Mouse (Mus musculus) kidney, postnatal 25 days (tissue): Measurements from ENCODE around the gene Chp1.
"Not testable (repeated sequence)": the region's sequence is repeated elsewhere in the genome, so short reads cannot be mapped to it uniquely, and the experiment has no call there.

Source experiments
- DNase-seq, 2 experiments: peaks; one replicate each; pipeline ENCODE4 v3.0.0; 2021; ENCODE audit warnings: mixed read lengths in 2 of 2

Gene Chp1

GRCm38 (mm10) chr2:119566182-119566855 lies 18.8 kb downstream of the Chp1 start:
- DNase-seq = peak; percentile 49 to 60

- no peak for DNase-seq
These were observed 25.0 kb downstream of the Chp1 start for GRCm38 (mm10) chr2:119572471-119572870.

- no peak for DNase-seq
These were observed 34.1 kb downstream of the Chp1 start for GRCm38 (mm10) chr2:119581571-119581970.

GRCm38 (mm10) chr2:119583439-119583838 lies 35.9 kb downstream of the Chp1 start:
- no peak for DNase-seq

- no peak for DNase-seq
These were observed 36.8 kb downstream of the Chp1 start for GRCm38 (mm10) chr2:119584282-119584681.

GRCm38 (mm10) chr2:119587383-119587782 lies 39.9 kb downstream of the Chp1 start:
- DNase-seq = peak; percentile 69 to 88

- no peak for DNase-seq
These were observed 43.8 kb downstream of the Chp1 start for GRCm38 (mm10) chr2:119591247-119591646.

- peak; percentile 23 to 44 for DNase-seq
These were observed 46.2 kb downstream of the Chp1 start for GRCm38 (mm10) chr2:119593765-119594112.

GRCm38 (mm10) chr2:119594113-119594981 lies 46.9 kb downstream of the Chp1 start:
- DNase-seq = peak; percentile 98 to 100

GRCm38 (mm10) chr2:119595308-119595707 lies 47.8 kb downstream of the Chp1 start:
- DNase-seq = no peak

- DNase-seq = peak; percentile 31 to 40
These were observed 49.4 kb downstream of the Chp1 start for GRCm38 (mm10) chr2:119596781-119597330.

GRCm38 (mm10) chr2:119601027-119601426 lies 53.5 kb downstream of the Chp1 start:
- no peak for DNase-seq

- DNase-seq = not testable (repeated sequence)
These were observed 54.1 kb downstream of the Chp1 start for GRCm38 (mm10) chr2:119601575-119601974.

GRCm38 (mm10) chr2:119602488-119602887 lies 55.0 kb downstream of the Chp1 start:
- DNase-seq = no peak

GRCm38 (mm10) chr2:119603909-119604308 lies 56.4 kb downstream of the Chp1 start:
- no peak for DNase-seq

- DNase-seq = no peak
These were observed 58.0 kb downstream of the Chp1 start for GRCm38 (mm10) chr2:119605361-119605973.

- no peak for DNase-seq
These were observed 59.5 kb downstream of the Chp1 start for GRCm38 (mm10) chr2:119607023-119607422.

- no peak for DNase-seq
These were observed 70.3 kb downstream of the Chp1 start for GRCm38 (mm10) chr2:119617841-119618198.

GRCm38 (mm10) chr2:119618199-119618982 lies 70.9 kb downstream of the Chp1 start, which contains the start of the genes Nusap1 and Oip5:
TSS of gene Nusap1 (plus strand) at chr2:119618298.
TSS of gene Oip5 (minus strand) at chr2:119618469.
- peak; percentile 97 for DNase-seq

GRCm38 (mm10) chr2:119619002-119619401 lies 71.5 kb downstream of the Chp1 start:
- DNase-seq = not testable (repeated sequence)

GRCm38 (mm10) chr2:119621302-119621701 lies 73.8 kb downstream of the Chp1 start:
- DNase-seq = peak in 1 of 2 experiments; percentile 42
